Mouse (Mus musculus) megakaryocyte, embryonic 14.5 days (primary cell): ENCODE measurements around the gene Gm14137.

Experiments used
- FLI1 ChIP-seq: IDR thresholded peaks from 2 replicates; pipeline ENCODE4 v1.6.1; 2012; ENCODE audit warnings: low read length, inconsistent platforms, mixed read lengths
- GATA1 ChIP-seq: IDR thresholded peaks from 3 replicates; pipeline ENCODE4 v1.6.1; 2012; ENCODE audit warnings: mixed read lengths, low read length, inconsistent platforms, borderline replicate concordance

GRCm38 (mm10) chr2:119207961-119208343, 33.6 kb downstream of the Gm14137 start:
- TF ChIP-seq GATA1 (no peak), FLI1 (no peak)
